Mouse (Mus musculus): ENCODE measurements at regions not wholly inside any gene's neighbourhood (a gene's known extent, or its start where the extent isn't known, plus 50 kb on each side); places are given as distances from the start of the nearest gene placed in this dataset.
A peak's percentile ranks its signal among the peaks of the same experiment; 100 is the strongest.

- TF ChIP-seq ZKSCAN1 (IDR thresholded peaks at IDR 0.05; ENCODE audit: borderline replicate concordance, low read depth, low read length), result no peak
- no peak for TF ChIP-seq NRF1 (IDR thresholded peaks at IDR 0.05; ENCODE audit: low read depth, low read length)
- TF ChIP-seq KAT2A (IDR thresholded peaks at IDR 0.05; ENCODE audit: insufficient replicate concordance, low read length), result no peak
- TF ChIP-seq HCFC1 (IDR thresholded peaks at IDR 0.05; ENCODE audit: low read depth, low read length), result 0 out of 2 replicates have a peak, but pooled peaks have one; percentile 31
- no peak for TF ChIP-seq MEF2A (IDR thresholded peaks at IDR 0.05; ENCODE audit: borderline replicate concordance, low read depth, low read length)
- no peak for TF ChIP-seq EP300 (IDR thresholded peaks at IDR 0.05; ENCODE audit: low read length)
- no peak for TF ChIP-seq CHD1 (IDR thresholded peaks at IDR 0.05; ENCODE audit: low read depth, low read length)
- no peak for TF ChIP-seq POLR2AphosphoS2 (IDR thresholded peaks at IDR 0.05; ENCODE audit: low read depth, low read length)
- 0 out of 2 replicates have a peak, but pooled peaks have one; percentile 32 for TF ChIP-seq MXI1 (IDR thresholded peaks at IDR 0.05; ENCODE audit: low read depth, low read length)
- TF ChIP-seq ZNF384 (IDR thresholded peaks at IDR 0.05; ENCODE audit: low read depth, low read length), result 0 out of 2 replicates have a peak, but pooled peaks have one; percentile 1
- TF ChIP-seq RCOR1 (conservative IDR thresholded peaks at IDR 0.05; ENCODE audit: low read depth, low read length), result no peak
Measured at GRCm38 (mm10) chr4:88935316-88935715, 55.3 kb upstream of the Ifne start (continued).

- Histone ChIP-seq H3K36me3 (replicated peaks in 1 of 2; ENCODE audit: control insufficient read depth in 1 of 2, insufficient read depth in 1 of 2, low read length in 1 of 2) (peaks cover 10 to 12% of the 10 kb centered on the region in 2 experiments), H3K9me3 (replicated peaks; ENCODE audit: low read length) (no peaks in the 10 kb centered on the region), H3K4me3 (replicated peaks in 1 of 3; ENCODE audit: low read depth in 2 of 3, low read length in 2 of 3, poor library complexity in 1 of 3) (peak overlapping the region; percentile 58 to 90 (median 86)), H3K27ac (ENCODE audit: insufficient read depth, low read depth) (peak overlapping the region; percentile 84), H3K4me2 (ENCODE audit: insufficient read depth, low read depth, poor library complexity, severe bottlenecking) (peak overlapping the region; percentile 99), H3K4me1 (ENCODE audit: control insufficient read depth in 1 of 2, insufficient read depth in 2 of 2) (peaks cover 5 to 18% of the 10 kb centered on the region in 2 experiments; a peak in 3 of 4 replicates), H3K27me3 (replicated peaks) (no peaks in the 10 kb centered on the region), H3K9ac (ENCODE audit: insufficient read depth, low read depth) (peak overlapping the region; percentile 58), H3K79me2 (replicated peaks; ENCODE audit: control insufficient read depth, extremely low read depth, insufficient read depth, poor library complexity, severe bottlenecking) (peaks cover 59% of the 10 kb centered on the region)
- dilution Hi-C loops (cut with MboI; ENCODE audit: extremely low pct_ligation_motif_present, extremely low pct_unique_long_range_greater_than_20kb, low sequenced_read_pairs) (no loop called here), in situ Hi-C loops (cut with MboI; ENCODE audit: low pct_ligation_motif_present, low pct_unique_long_range_greater_than_20kb, low sequenced_read_pairs) (loop anchor here (5.0 to 10.0 kb wide), 2 partner anchors 62 to 590 kb away; no protein-coding TSS in a partner anchor)
- DNase-seq (ENCODE audit: extremely low read depth), result no peak
- TF ChIP-seq CHD2 (IDR thresholded peaks at IDR 0.05; ENCODE audit: low read length), result 0 out of 2 replicates have a peak, but pooled peaks have one; percentile 14
- no peak for TF ChIP-seq RCOR1 (conservative IDR thresholded peaks at IDR 0.05; ENCODE audit: low read depth, low read length)
- peak; percentile 56; the same call in 1 of the 2 replicates for TF ChIP-seq MXI1 (IDR thresholded peaks at IDR 0.05; ENCODE audit: low read depth, low read length)
- no peak for TF ChIP-seq USF1 (IDR thresholded peaks at IDR 0.05; ENCODE audit: low read depth, low read length)
- no peak for TF ChIP-seq MEF2A (IDR thresholded peaks at IDR 0.05; ENCODE audit: borderline replicate concordance, low read depth, low read length)
- TF ChIP-seq POLR2A (IDR thresholded peaks at IDR 0.05; ENCODE audit: low read depth, low read length), result no peak
- no peak for TF ChIP-seq MAX (IDR thresholded peaks at IDR 0.05; ENCODE audit: low read length)
- TF ChIP-seq SMC3 (IDR thresholded peaks at IDR 0.05; ENCODE audit: low read depth, low read length), result no peak
- 0 out of 2 replicates have a peak, but pooled peaks have one; percentile 26 for TF ChIP-seq BHLHE40 (IDR thresholded peaks at IDR 0.05; ENCODE audit: low read depth, low read length)
- TF ChIP-seq ZNF384 (IDR thresholded peaks at IDR 0.05; ENCODE audit: low read depth, low read length), result 0 out of 2 replicates have a peak, but pooled peaks have one; percentile 3
- TF ChIP-seq NELFE (IDR thresholded peaks at IDR 0.05; ENCODE audit: low read depth, low read length), result no peak
- peak; percentile 64 for TF ChIP-seq CHD1 (IDR thresholded peaks at IDR 0.05; ENCODE audit: low read depth, low read length)
Measured at GRCm38 (mm10) chr4:88934266-88935025, 54.4 kb upstream of the Ifne start.
